Mouse (Mus musculus) mesoderm, embryonic 11.5 days (tissue): ENCODE results near the gene Dnajc11.

Experiments used
- DNase-seq: peaks from one replicate; pipeline ENCODE4 v3.0.0-alpha.2; 2012; ENCODE audit warnings: low read depth, low spot score

Gene Dnajc11

GRCm38 (mm10) chr4:151933505-151934214 is at the start of gene Dnajc11:
TSS of gene Dnajc11 (plus strand) at chr4:151933691.
- DNase-seq: peak; percentile 93

GRCm38 (mm10) chr4:151893241-151893640 is 40.2 kb upstream of the Dnajc11 start:
- no peak for DNase-seq

- no peak for DNase-seq
Observed at GRCm38 (mm10) chr4:151894926-151895325, 38.6 kb upstream of the Dnajc11 start.

GRCm38 (mm10) chr4:151895624-151896023 is 37.9 kb upstream of the Dnajc11 start:
- no peak for DNase-seq

GRCm38 (mm10) chr4:151897069-151897617 is 36.3 kb upstream of the Dnajc11 start:
- no peak for DNase-seq

GRCm38 (mm10) chr4:151898600-151899245 is 34.8 kb upstream of the Dnajc11 start:
- no peak for DNase-seq

GRCm38 (mm10) chr4:151899707-151900384 is 33.6 kb upstream of the Dnajc11 start:
- no peak for DNase-seq

GRCm38 (mm10) chr4:151900735-151901134 is 32.8 kb upstream of the Dnajc11 start:
- DNase-seq: no peak

GRCm38 (mm10) chr4:151901422-151901821 is 32.1 kb upstream of the Dnajc11 start:
- no peak for DNase-seq

GRCm38 (mm10) chr4:151902046-151902688 is 31.3 kb upstream of the Dnajc11 start:
- no peak for DNase-seq

GRCm38 (mm10) chr4:151902689-151903241 is 30.7 kb upstream of the Dnajc11 start:
- no peak for DNase-seq

- no peak for DNase-seq
Observed at GRCm38 (mm10) chr4:151904098-151904497, 29.4 kb upstream of the Dnajc11 start.

GRCm38 (mm10) chr4:151905621-151906020 is 27.9 kb upstream of the Dnajc11 start:
- no peak for DNase-seq

- DNase-seq: peak; percentile 47
Observed at GRCm38 (mm10) chr4:151907577-151908343, 25.7 kb upstream of the Dnajc11 start.

GRCm38 (mm10) chr4:151908809-151909208 is 24.7 kb upstream of the Dnajc11 start:
- DNase-seq: no peak

- DNase-seq: no peak
Observed at GRCm38 (mm10) chr4:151916271-151916670, 17.2 kb upstream of the Dnajc11 start.

- DNase-seq: no peak
Observed at GRCm38 (mm10) chr4:151919135-151919840, 14.2 kb upstream of the Dnajc11 start.

- peak; percentile 77 for DNase-seq
Observed at GRCm38 (mm10) chr4:151919900-151920643, 13.4 kb upstream of the Dnajc11 start.

- DNase-seq: no peak
Observed at GRCm38 (mm10) chr4:151922124-151922523, 11.4 kb upstream of the Dnajc11 start.
